Mouse (Mus musculus) kidney, postnatal 0 days (tissue): ENCODE data around the gene Asb7. TPM values are rescaled to one million over a fixed set of nuclear protein-coding genes. Genes with fewer than 3 reads are reported as not detected.

Experiments
- ATAC-seq: fragments of 200-750 bp; cut with Nextera tagmentation; replicated peaks from 2 replicates; pipeline ENCODE4 v1.8.0; 2017; ENCODE audit warnings: low read depth, moderate number of reproducible peaks, moderate TSS enrichment, moderate library complexity; ENCODE audit not compliant: low FRiP score
- DNase-seq: peaks from one replicate; pipeline ENCODE4 v3.0.0-alpha.2; 2016; ENCODE audit warnings: low spot score
- H3K27ac ChIP-seq: fragments of 300-500 bp; sonication (generic); 2 replicates; pipeline ENCODE4 v1.5.1; 2014; ENCODE audit warnings: mild to moderate bottlenecking
- H3K27me3 ChIP-seq: fragments of 300-500 bp; sonication (generic); 2 replicates; pipeline ENCODE4 v1.6.1; 2014; ENCODE audit warnings: low read length, mixed read lengths; ENCODE audit not compliant: insufficient read depth
- H3K36me3 ChIP-seq: fragments of 300-500 bp; sonication (generic); 2 replicates; pipeline ENCODE4 v1.6.1; 2014; ENCODE audit warnings: low read length, mixed read lengths; ENCODE audit not compliant: insufficient read depth
- H3K4me1 ChIP-seq: fragments of 300-500 bp; sonication (generic); replicated peaks from 2 replicates; pipeline ENCODE4 v1.6.1; 2014; ENCODE audit warnings: antibody characterized with exemption, low read length, mixed read lengths; ENCODE audit not compliant: insufficient read depth
- H3K4me2 ChIP-seq: fragments of 300-500 bp; sonication (generic); 2 replicates; pipeline ENCODE4 v1.6.1; 2014; ENCODE audit warnings: mild to moderate bottlenecking, low read length, moderate library complexity, mixed read lengths
- H3K4me3 ChIP-seq: fragments of 300-500 bp; sonication (generic); replicated peaks from 2 replicates; pipeline ENCODE4 v1.5.1; 2014; ENCODE audit warnings: low read depth, low read length
- H3K9ac ChIP-seq: fragments of 300-500 bp; sonication (generic); 2 replicates; pipeline ENCODE4 v1.6.1; 2014; ENCODE audit warnings: low read depth, low read length
- H3K9me3 ChIP-seq: fragments of 300-500 bp; sonication (generic); replicated peaks from 2 replicates; pipeline ENCODE4 v1.6.1; 2016; ENCODE audit warnings: low read length, inconsistent platforms, mixed read lengths
- CTCF ChIP-seq: IDR thresholded peaks from 2 replicates; pipeline ENCODE4 v1.5.1; 2016; ENCODE audit warnings: antibody characterized with exemption, low read depth, mild to moderate bottlenecking, moderate library complexity
- WGBS: fragments of 180-500 bp; shearing (Covaris S2); extraction: QIAGEN DNeasy Blood & Tissue Kit; methylation state at CpG from one replicate; pipeline ENCODE4 v1.1.7; 2014; 5-methylcytosine and 5-hydroxymethylcytosine counted together
- polyA plus RNA-seq: library from polyadenylated mRNA; unstranded; fragments of >200 nt; fragmentation: Nextera tagmentation; extraction: Ambion mirVana; gene quantifications from 2 replicates; pipeline ENCODE4 v1.2.1, GENCODE M21; 2015

Asb7 gene
- polyA plus RNA-seq = 12.9 and 14.3 TPM in 2 replicates

GRCm38 (mm10) chr7:66689294-66689619 lies at the start of gene Asb7:
Asb7 (minus strand) TSS chr7:66689596.
- peak within 1 kb of the TSS; percentile 79 for H3K9ac ChIP-seq
- TF ChIP-seq CTCF = no peak
- ATAC-seq (no peak), DNase-seq (no peak)
- no peaks in the 10 kb centered on the region for H3K9me3 ChIP-seq
- no peaks in the 10 kb centered on the region for H3K27me3 ChIP-seq
- peak within 1 kb of the TSS; percentile 80 for H3K4me2 ChIP-seq
- H3K4me3 ChIP-seq = peak within 1 kb of the TSS; percentile 70
- H3K27ac ChIP-seq = peak within 1 kb of the TSS; percentile 87
- WGBS = 1% methylated on average over 13 of the region's 18 CpGs
- no peaks in the 10 kb centered on the region for H3K36me3 ChIP-seq
- H3K4me1 ChIP-seq = peaks cover 10% of the 10 kb centered on the region; the same call in 1 of the 2 replicates

GRCm38 (mm10) chr7:66737418-66737817 lies 48.0 kb upstream of the Asb7 start:
- no peak overlapping the region for H3K27ac ChIP-seq
- DNase-seq (no peak), ATAC-seq (no peak)
- H3K9ac ChIP-seq = no peak overlapping the region
- no peaks in the 10 kb centered on the region for H3K36me3 ChIP-seq
- no peak for TF ChIP-seq CTCF
- 86% methylated on average over 4 of the region's 4 CpGs for WGBS
- no peak overlapping the region for H3K4me3 ChIP-seq
- H3K4me2 ChIP-seq = no peak overlapping the region
- H3K4me1 ChIP-seq = no peaks in the 10 kb centered on the region
- H3K9me3 ChIP-seq = no peaks in the 10 kb centered on the region
- H3K27me3 ChIP-seq = no peaks in the 10 kb centered on the region

GRCm38 (mm10) chr7:66734993-66735392 lies 45.6 kb upstream of the Asb7 start:
- TF ChIP-seq CTCF = no peak
- 82% methylated on average over 6 of the region's 6 CpGs for WGBS
- H3K9ac ChIP-seq = no peak overlapping the region
- no peak overlapping the region for H3K27ac ChIP-seq
- no peak overlapping the region for H3K4me2 ChIP-seq
- no peaks in the 10 kb centered on the region for H3K36me3 ChIP-seq
- H3K9me3 ChIP-seq = no peaks in the 10 kb centered on the region
- ATAC-seq (no peak), DNase-seq (no peak)
- no peak overlapping the region for H3K4me3 ChIP-seq
- no peaks in the 10 kb centered on the region for H3K27me3 ChIP-seq
- no peaks in the 10 kb centered on the region for H3K4me1 ChIP-seq

- ATAC-seq (no peak), DNase-seq (no peak)
- no peaks in the 10 kb centered on the region for H3K9me3 ChIP-seq
- WGBS = 88% methylated on average over 4 of the region's 4 CpGs
- no peaks in the 10 kb centered on the region for H3K27me3 ChIP-seq
- no peak overlapping the region for H3K4me2 ChIP-seq
- no peaks in the 10 kb centered on the region for H3K36me3 ChIP-seq
- H3K27ac ChIP-seq = no peak overlapping the region
- H3K4me1 ChIP-seq = no peaks in the 10 kb centered on the region
- H3K9ac ChIP-seq = no peak overlapping the region
- TF ChIP-seq CTCF = no peak
- H3K4me3 ChIP-seq = no peak overlapping the region
Observed at GRCm38 (mm10) chr7:66734466-66734865, 45.1 kb upstream of the Asb7 start.

GRCm38 (mm10) chr7:66733882-66734281 lies 44.5 kb upstream of the Asb7 start:
- Histone ChIP-seq H3K4me3 (no peak overlapping the region), H3K27me3 (no peaks in the 10 kb centered on the region), H3K4me2 (no peak overlapping the region), H3K9ac (no peak overlapping the region), H3K36me3 (no peaks in the 10 kb centered on the region), H3K27ac (no peak overlapping the region), H3K9me3 (no peaks in the 10 kb centered on the region), H3K4me1 (no peaks in the 10 kb centered on the region)
- DNase-seq (no peak), ATAC-seq (no peak)
- TF ChIP-seq CTCF = no peak
- WGBS = 94% methylated on average over 11 of the region's 11 CpGs

GRCm38 (mm10) chr7:66733431-66733830 lies 44.0 kb upstream of the Asb7 start:
- DNase-seq (no peak), ATAC-seq (no peak)
- 93% methylated on average over 17 of the region's 17 CpGs for WGBS
- Histone ChIP-seq H3K27me3 (no peaks in the 10 kb centered on the region), H3K4me3 (no peak overlapping the region), H3K9me3 (no peaks in the 10 kb centered on the region), H3K27ac (no peak overlapping the region), H3K4me2 (no peak overlapping the region), H3K4me1 (no peaks in the 10 kb centered on the region), H3K36me3 (no peaks in the 10 kb centered on the region), H3K9ac (no peak overlapping the region)
- TF ChIP-seq CTCF = no peak

GRCm38 (mm10) chr7:66729232-66729631 lies 39.8 kb upstream of the Asb7 start:
- no peak for DNase-seq
- H3K27me3 ChIP-seq = no peaks in the 10 kb centered on the region
- H3K27ac ChIP-seq = no peak overlapping the region
- H3K36me3 ChIP-seq = no peaks in the 10 kb centered on the region
- ATAC-seq = no peak
- H3K9me3 ChIP-seq = no peaks in the 10 kb centered on the region
- H3K4me2 ChIP-seq = no peak overlapping the region
- no peak for TF ChIP-seq CTCF
- H3K9ac ChIP-seq = no peak overlapping the region
- 71% methylated on average over 2 of the region's 2 CpGs for WGBS
- H3K4me1 ChIP-seq = no peaks in the 10 kb centered on the region
- H3K4me3 ChIP-seq = no peak overlapping the region
